Mouse (Mus musculus) embryonic facial prominence, embryonic 13.5 days (tissue): ENCODE data around the gene Cenpu. TPM values are rescaled to one million over a fixed set of nuclear protein-coding genes. Genes with fewer than 3 reads are reported as not detected.
A peak's percentile ranks its signal among the peaks of the same experiment; 100 is the strongest.

Source experiments
- ATAC-seq: fragments of 200-750 bp; cut with Nextera tagmentation; 2 replicates; pipeline ENCODE4 v1.8.0; 2017; ENCODE audit warnings: low read depth; ENCODE audit not compliant: insufficient number of reproducible peaks, insufficient read depth, low FRiP score, low TSS enrichment
- H3K27ac ChIP-seq: fragments of 300-500 bp; sonication (generic); 2 replicates; pipeline ENCODE4 v1.5.1; 2015; ENCODE audit warnings: moderate library complexity, mild to moderate bottlenecking, inconsistent platforms
- H3K27me3 ChIP-seq: fragments of 300-500 bp; sonication (generic); 2 replicates; pipeline ENCODE4 v1.6.1; 2015; ENCODE audit warnings: mild to moderate bottlenecking, inconsistent platforms
- H3K36me3 ChIP-seq: fragments of 300-500 bp; sonication (generic); 2 replicates; pipeline ENCODE4 v1.6.1; 2015; ENCODE audit warnings: mild to moderate bottlenecking, inconsistent platforms
- H3K4me1 ChIP-seq: fragments of 300-500 bp; sonication (generic); 2 replicates; pipeline ENCODE4 v1.6.1; 2015; ENCODE audit warnings: inconsistent platforms
- H3K4me2 ChIP-seq: fragments of 300-500 bp; sonication (generic); 2 replicates; pipeline ENCODE4 v1.6.1; 2015; ENCODE audit warnings: moderate library complexity, mild to moderate bottlenecking, inconsistent platforms
- H3K4me3 ChIP-seq: fragments of 300-500 bp; sonication (generic); 2 replicates; pipeline ENCODE4 v1.5.1; 2015; ENCODE audit warnings: mild to moderate bottlenecking, inconsistent platforms
- H3K9ac ChIP-seq: fragments of 300-500 bp; sonication (generic); 2 replicates; pipeline ENCODE4 v1.6.1; 2015; ENCODE audit warnings: mild to moderate bottlenecking, inconsistent platforms
- H3K9me3 ChIP-seq: fragments of 300-500 bp; sonication (generic); 2 replicates; pipeline ENCODE4 v1.6.1; 2016; ENCODE audit warnings: inconsistent platforms
- WGBS: fragments of 180-500 bp; shearing (Covaris S2); methylation state at CpG from one replicate; pipeline ENCODE4 v1.1.7; 2015; ENCODE audit warnings: mixed read lengths; 5-methylcytosine and 5-hydroxymethylcytosine counted together
- polyA plus RNA-seq: library from polyadenylated mRNA; unstranded; fragments of >200 nt; fragmentation: Nextera tagmentation; extraction: Ambion mirVana; gene quantifications from 2 replicates; pipeline ENCODE4 v1.2.1, GENCODE M21; 2015

The Cenpu gene
- polyA plus RNA-seq, 1 experiment from 2014 or later = 18.0 TPM

DNA sequence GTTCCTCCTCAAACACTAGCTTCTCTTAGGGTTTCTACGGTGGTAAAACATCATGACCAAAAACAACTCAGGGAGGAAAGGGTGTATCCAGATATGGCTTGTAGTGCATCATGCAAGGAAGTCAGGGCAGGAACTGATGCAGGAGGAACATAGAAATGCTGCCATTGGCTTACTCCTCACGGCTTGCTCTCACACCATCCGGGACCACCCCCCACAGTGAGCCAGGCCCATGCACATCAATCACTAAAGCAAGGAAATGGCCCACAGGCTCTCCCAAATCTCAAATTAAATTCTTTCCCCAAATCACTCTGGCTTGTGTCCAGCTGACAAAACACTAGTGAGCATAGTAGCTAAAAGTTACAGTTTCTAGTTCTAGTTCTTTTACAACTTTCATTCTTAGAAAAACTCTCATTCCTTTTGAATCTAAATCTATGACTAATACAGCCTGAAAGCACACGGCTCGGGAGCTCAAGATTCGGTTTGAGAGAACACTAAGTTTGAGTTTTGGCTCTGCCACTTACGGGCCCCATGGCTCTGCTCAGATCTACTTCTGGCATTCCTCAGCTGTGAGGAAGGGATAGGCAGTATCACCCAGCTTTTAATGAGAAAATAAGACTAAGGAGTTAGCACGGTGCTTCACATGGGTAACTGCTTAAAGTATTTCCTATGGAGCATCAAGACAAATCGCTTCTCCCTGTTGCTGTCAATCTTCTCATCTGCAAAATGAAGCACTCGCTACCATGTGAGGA lies 49.3 kb downstream of the Cenpu start:
- Histone ChIP-seq H3K4me2 (no peak overlapping the region), H3K27me3 (no peaks in the 10 kb centered on the region), H3K36me3 (peaks cover 20% of the 10 kb centered on the region), H3K9ac (no peak overlapping the region), H3K4me3 (no peak overlapping the region), H3K9me3 (no peaks in the 10 kb centered on the region), H3K4me1 (peaks cover 6% of the 10 kb centered on the region; the same call in 1 of the 2 replicates), H3K27ac (0 out of 2 replicates have a peak overlapping the region, but pooled peaks have one; percentile 7)
- ATAC-seq = no peak
- WGBS = 47% methylated on average over 10 of the region's 10 CpGs

DNA sequence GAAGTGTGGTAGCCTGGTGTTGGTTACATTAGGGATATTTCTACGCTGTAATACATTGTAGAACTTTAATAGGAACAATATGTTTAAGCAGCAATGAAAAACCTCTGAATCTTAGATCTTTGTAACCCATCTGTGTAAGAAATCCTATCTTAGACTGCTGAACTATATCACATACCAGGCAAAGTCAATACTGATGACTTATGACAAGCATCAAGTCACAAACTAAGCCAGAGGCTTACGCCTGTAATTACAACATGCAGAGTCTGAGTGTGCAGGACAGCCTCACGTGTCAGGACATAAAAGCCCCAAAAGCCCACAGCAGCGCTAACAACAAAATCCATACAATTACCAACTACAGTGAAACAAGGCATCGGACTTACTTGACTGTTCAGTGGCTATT lies 51.8 kb downstream of the Cenpu start:
- Histone ChIP-seq H3K4me1 (peaks cover 6% of the 10 kb centered on the region; the same call in 1 of the 2 replicates), H3K27me3 (no peaks in the 10 kb centered on the region), H3K9ac (no peak overlapping the region), H3K27ac (no peak overlapping the region), H3K9me3 (no peaks in the 10 kb centered on the region), H3K4me3 (no peak overlapping the region), H3K36me3 (peaks cover 22% of the 10 kb centered on the region), H3K4me2 (no peak overlapping the region)
- no peak for ATAC-seq
- WGBS = 29% methylated on average over 5 of the region's 5 CpGs

DNA sequence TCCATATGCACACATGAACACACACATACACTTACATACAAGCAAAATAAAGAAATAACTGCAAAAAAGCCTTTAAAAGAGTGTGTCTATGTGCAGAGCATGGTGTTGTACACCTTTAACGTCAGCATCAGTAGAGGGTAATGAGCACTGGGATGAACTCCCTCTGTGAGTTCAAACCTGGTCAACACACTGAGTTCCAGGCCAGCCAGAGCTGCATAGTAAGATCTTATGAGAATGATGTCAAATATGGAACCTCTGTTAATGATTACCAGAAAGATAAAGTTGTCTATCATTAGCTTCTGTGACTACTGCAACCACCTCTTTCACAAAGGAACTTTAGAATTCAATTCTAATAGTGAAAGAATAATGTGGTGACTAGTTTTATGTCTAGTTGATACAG lies 55.1 kb downstream of the Cenpu start:
- H3K27ac ChIP-seq = no peak overlapping the region
- no peak overlapping the region for H3K9ac ChIP-seq
- H3K9me3 ChIP-seq = no peaks in the 10 kb centered on the region
- no peak overlapping the region for H3K4me3 ChIP-seq
- H3K27me3 ChIP-seq = no peaks in the 10 kb centered on the region
- 73% methylated on average over 1 of the region's 1 CpGs for WGBS
- 0 out of 2 replicates have a peak, but pooled peaks cover 2% of the 10 kb centered on the region for H3K4me1 ChIP-seq
- no peak for ATAC-seq
- H3K4me2 ChIP-seq = no peak overlapping the region
- peaks cover 20% of the 10 kb centered on the region for H3K36me3 ChIP-seq

DNA sequence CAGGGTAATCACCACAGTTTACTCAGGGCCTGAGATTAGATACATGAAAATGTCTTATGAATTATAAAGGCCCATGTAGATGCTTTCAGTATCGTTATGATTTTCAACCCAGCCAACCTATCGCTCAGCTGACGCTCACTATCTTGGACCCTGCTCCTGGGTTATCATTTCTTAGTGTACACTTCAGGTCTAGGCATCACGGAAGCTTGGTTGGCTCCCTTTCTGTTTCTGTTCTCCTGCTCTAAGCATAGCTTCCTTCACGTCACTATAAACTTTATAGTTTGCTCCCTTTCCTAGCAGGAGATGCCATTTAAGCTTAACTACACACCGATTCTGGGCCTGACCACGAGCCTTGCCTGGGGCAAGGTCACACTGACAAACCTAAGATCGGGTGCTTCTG lies 59.7 kb downstream of the Cenpu start:
- Histone ChIP-seq H3K4me2 (no peak overlapping the region), H3K36me3 (peaks cover 11% of the 10 kb centered on the region; the same call in 1 of the 2 replicates), H3K4me3 (no peak overlapping the region), H3K4me1 (peaks cover 20% of the 10 kb centered on the region), H3K27me3 (no peaks in the 10 kb centered on the region), H3K9me3 (no peaks in the 10 kb centered on the region), H3K9ac (no peak overlapping the region), H3K27ac (no peak overlapping the region)
- WGBS = 81% methylated on average over 8 of the region's 8 CpGs
- ATAC-seq = no peak

DNA sequence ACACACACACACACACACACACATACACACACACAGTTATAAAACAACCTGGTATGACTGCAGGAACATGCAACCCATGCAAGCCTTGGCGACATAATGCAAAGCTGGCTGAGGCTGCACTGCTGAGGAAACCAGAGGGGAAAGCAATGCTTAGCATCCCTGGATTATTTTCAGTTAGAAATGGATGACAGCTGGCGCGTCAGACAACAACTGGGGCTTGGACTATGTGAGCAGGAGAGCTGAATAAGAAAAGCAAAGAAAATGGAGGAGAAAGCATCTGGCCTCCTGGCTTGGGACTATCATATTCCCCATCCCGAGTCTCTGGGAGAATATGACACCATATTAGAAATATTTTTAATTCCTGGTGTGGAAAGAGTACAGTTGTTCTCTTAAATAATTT lies 61.1 kb downstream of the Cenpu start:
- Histone ChIP-seq H3K27me3 (no peaks in the 10 kb centered on the region), H3K9me3 (no peaks in the 10 kb centered on the region), H3K36me3 (peaks cover 3% of the 10 kb centered on the region; the same call in 1 of the 2 replicates), H3K4me1 (peaks cover 20% of the 10 kb centered on the region), H3K4me3 (no peak overlapping the region), H3K4me2 (peak overlapping the region; percentile 40), H3K27ac (peak overlapping the region; percentile 66), H3K9ac (no peak overlapping the region)
- ATAC-seq = no peak
- 40% methylated on average over 4 of the region's 4 CpGs for WGBS

DNA sequence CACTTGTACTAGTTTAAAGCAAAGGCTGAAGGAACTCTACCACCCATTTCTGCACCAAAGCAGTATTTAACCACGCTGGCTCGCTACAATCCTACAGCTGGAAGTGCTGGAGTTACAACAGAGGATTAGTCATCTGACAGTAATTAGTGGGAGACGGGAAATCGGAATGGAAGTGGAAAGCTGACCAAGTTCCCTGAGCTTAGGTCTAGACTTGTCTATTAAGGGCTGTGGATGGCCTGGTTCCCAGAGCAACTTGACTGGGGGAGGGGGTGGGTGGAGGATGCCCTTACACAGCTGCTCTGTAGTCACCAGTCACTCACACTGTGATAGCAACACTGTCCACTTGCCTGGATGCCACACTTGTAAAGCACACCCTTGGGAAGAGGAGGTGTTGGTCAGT lies 61.5 kb downstream of the Cenpu start:
- no peaks in the 10 kb centered on the region for H3K27me3 ChIP-seq
- 0 out of 2 replicates have a peak overlapping the region, but pooled peaks have one; percentile 36 for H3K9ac ChIP-seq
- no peaks in the 10 kb centered on the region for H3K9me3 ChIP-seq
- no peak overlapping the region for H3K4me3 ChIP-seq
- peak overlapping the region; percentile 66 for H3K27ac ChIP-seq
- H3K4me1 ChIP-seq = peaks cover 20% of the 10 kb centered on the region
- ATAC-seq = no peak
- H3K36me3 ChIP-seq = peaks cover 3% of the 10 kb centered on the region; the same call in 1 of the 2 replicates
- 7% methylated on average over 4 of the region's 4 CpGs for WGBS
- peak overlapping the region; percentile 31 for H3K4me2 ChIP-seq

DNA sequence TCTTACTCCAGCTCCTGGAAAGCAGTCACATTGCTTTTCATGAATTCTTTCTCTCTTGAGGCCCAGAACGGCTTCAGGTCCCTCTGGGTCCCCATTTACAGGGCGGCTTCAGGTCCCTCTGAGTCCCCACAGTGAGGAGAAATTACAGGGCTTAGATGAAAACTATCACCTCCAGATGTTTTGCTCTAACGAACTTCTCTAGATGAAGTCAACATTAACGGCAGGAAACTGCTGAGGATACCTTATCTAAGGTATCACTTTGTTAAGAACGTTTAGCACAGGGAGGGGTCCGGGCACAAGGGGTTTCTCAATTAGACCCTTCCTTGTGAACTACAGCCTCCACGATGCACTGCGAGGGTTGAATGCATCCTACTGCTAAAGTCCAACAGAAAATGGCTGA lies 64.1 kb downstream of the Cenpu start:
- no peak overlapping the region for H3K27ac ChIP-seq

DNA sequence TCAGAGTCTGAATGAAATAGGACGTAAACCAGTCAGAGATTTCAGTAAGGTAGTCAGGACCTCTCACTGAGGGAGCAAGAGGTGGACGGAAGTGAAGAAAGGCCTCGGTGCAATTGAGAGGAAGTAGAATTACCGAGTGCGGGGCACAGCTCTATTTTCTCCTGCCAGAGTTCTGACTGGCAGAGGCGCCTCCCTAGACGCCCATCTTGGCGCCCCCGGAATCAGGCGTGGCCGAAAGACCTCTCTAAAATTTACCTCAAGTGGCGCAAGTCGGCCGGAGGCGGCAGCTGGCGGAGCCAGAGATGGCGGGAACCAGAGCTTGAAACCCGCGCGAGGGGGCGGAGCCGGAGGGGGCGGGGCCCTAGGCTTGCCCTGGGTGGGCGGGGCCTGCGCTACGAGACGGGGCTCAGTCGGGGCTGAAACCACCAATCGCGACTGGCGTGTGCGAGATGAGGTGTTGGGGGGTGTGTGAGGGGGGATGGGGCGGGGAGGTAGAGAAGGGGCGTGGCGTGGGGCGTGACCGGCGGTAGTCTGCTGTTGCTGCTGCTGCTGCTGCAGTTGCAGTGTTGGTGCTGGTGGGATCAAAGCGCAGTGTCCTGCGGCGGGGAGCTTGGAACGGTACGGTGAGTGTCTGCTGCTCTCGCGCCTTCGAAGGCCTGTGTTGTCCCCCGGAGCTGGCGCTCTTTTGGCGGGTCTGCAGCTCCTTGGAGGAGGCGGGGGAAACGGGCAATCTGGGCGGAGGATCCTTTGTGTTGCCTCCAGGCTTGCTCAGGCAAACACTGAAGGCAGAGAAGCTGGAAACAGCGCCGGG lies 65.3 kb downstream of the Cenpu start, which contains the start of the genes Primpol and Casp3:
Gene Primpol (minus strand): TSS at position 334 of the 811 bp plus-strand sequence.
Gene Casp3 (plus strand): TSS at position 413 of the 811 bp plus-strand sequence.
- Histone ChIP-seq H3K4me2 (peak within 1 kb of the TSS; percentile 91), H3K9ac (peak within 1 kb of the TSS; percentile 91), H3K4me3 (peak within 1 kb of the TSS; percentile 80), H3K27ac (peak within 1 kb of the TSS; percentile 93), H3K36me3 (no peaks in the 10 kb centered on the region), H3K27me3 (no peaks in the 10 kb centered on the region), H3K9me3 (no peaks in the 10 kb centered on the region), H3K4me1 (peaks cover 30% of the 10 kb centered on the region)
- ATAC-seq = peak; percentile 97
- WGBS = under 1% methylated on average over 47 of the region's 54 CpGs

More for the DNA sequence above, 64.1 kb downstream of the Cenpu start:
- WGBS = 76% methylated on average over 8 of the region's 8 CpGs
- H3K9ac ChIP-seq = no peak overlapping the region
- ATAC-seq = no peak
- peak overlapping the region; percentile 80; the same call in 1 of the 2 replicates for H3K4me3 ChIP-seq
- peaks cover 30% of the 10 kb centered on the region for H3K4me1 ChIP-seq
- H3K27me3 ChIP-seq = no peaks in the 10 kb centered on the region
- peak overlapping the region; percentile 91 for H3K4me2 ChIP-seq
- H3K9me3 ChIP-seq = no peaks in the 10 kb centered on the region
- no peaks in the 10 kb centered on the region for H3K36me3 ChIP-seq

DNA sequence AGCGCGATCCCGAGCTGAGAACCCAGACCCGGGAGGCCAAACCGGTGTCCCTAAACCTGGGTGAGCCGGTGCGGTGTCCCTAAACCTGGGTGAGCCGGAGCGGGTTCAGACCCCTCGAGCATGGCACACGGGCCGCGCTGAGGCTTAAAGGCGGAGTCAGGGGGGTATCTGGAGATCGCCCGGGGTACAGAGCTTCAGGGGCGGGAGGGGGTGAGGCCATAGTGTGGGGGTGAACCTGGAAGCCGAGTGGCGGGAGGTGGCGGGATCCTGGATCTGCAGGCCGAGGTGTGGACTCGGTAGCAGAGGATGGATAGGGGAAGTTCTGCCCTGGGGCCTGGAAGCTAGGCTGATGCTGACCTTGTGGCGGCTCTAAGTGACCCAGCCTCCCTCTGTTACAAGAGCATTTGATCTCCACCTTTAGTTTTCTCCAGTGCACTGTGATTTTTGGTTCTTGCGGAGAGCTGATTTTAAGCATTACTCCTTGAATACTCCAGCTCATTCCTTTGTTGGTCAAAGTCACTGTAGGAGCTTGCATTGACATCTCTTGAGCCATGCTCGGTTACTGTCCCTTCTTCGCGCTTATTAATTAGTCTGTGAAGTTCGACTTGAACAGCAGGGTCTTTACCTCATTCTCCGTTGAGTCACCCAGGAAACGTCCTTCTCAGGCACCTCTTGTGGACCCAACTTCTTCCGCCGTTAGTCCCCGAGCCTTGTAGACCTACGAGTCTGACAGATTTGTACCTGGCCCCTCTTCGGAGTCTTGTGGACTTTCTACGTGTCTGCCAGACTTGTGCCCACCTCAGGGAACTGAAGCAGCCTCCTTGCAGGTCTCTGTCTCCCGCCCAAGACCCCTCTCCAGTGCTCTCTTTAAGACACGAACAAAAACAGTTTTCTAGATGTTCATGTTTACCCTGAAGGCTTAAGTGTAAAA lies 66.1 kb downstream of the Cenpu start:
- Histone ChIP-seq H3K36me3 (no peaks in the 10 kb centered on the region), H3K4me1 (peaks cover 27% of the 10 kb centered on the region), H3K27me3 (no peaks in the 10 kb centered on the region), H3K9ac (peak overlapping the region; percentile 91), H3K9me3 (no peaks in the 10 kb centered on the region), H3K4me3 (peak overlapping the region; percentile 80), H3K27ac (peak overlapping the region; percentile 93), H3K4me2 (peak overlapping the region; percentile 91)
- ATAC-seq = peak; percentile 26; the same call in 1 of the 2 replicates
- under 1% methylated on average over 38 of the region's 38 CpGs for WGBS

DNA sequence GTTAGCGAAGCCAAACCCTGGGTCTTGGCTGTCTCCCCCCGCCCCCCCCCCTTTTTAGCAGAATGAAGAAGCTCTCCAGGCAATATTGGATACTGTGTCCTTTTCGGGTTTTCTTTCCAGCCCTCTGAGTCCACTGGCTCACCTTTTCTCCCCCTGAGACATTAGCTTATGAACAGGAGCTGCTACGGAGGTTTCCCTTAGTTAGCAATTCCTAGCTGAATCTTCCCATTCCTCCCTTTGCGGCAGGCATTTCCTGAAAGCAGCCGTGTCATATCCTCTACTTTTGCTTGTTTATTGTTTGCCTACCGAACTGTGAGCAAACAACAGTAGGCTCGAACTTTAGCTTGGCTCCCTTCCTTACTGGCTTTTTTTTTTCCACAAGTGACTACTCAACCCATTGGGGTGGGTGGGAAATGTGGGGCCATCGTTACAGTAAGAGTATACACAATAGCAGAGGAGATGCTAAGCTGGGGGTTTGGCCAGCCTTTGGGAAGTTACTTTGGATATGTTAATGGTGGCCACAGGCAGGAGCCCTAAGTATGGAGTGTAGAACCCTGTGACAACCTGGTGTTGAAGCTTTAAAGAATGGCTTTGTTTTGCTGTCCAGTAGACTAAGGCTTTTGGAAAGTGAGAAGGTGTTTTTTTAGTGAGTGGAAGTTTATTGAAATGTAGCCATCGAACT lies 67.0 kb downstream of the Cenpu start:
- peak overlapping the region; percentile 80 for H3K4me3 ChIP-seq
- peaks cover 19% of the 10 kb centered on the region for H3K4me1 ChIP-seq
- H3K27ac ChIP-seq = no peak overlapping the region
- no peak for ATAC-seq
- H3K9ac ChIP-seq = peak overlapping the region; percentile 91
- 1% methylated on average over 10 of the region's 10 CpGs for WGBS
- H3K9me3 ChIP-seq = no peaks in the 10 kb centered on the region
- no peaks in the 10 kb centered on the region for H3K27me3 ChIP-seq
- H3K36me3 ChIP-seq = no peaks in the 10 kb centered on the region
- peak overlapping the region; percentile 91 for H3K4me2 ChIP-seq
